Mouse (Mus musculus) thymus, adult 2 months (tissue): Measurements from ENCODE around the gene Phactr2. TPM values are rescaled to one million over a fixed set of nuclear protein-coding genes. Genes with fewer than 3 reads are reported as not detected.

ENCODE experiments used
- DNase-seq: peaks from one replicate; pipeline ENCODE4 v3.0.0; 2021
- H3K27ac ChIP-seq: fragments of 200-500 bp; 2 replicates; pipeline ENCODE4 v1.5.1; 2012; ENCODE audit warnings: low read length, control low read depth; ENCODE audit not compliant: control insufficient read depth, insufficient read depth
- H3K27me3 ChIP-seq: fragments of 200-500 bp; 2 replicates; pipeline ENCODE4 v1.6.1; 2012; ENCODE audit warnings: mild to moderate bottlenecking, low read length, moderate library complexity, mixed read lengths; ENCODE audit not compliant: control insufficient read depth, insufficient read depth
- H3K36me3 ChIP-seq: fragments of 200-500 bp; 2 replicates; pipeline ENCODE4 v1.6.1; 2012; ENCODE audit warnings: mild to moderate bottlenecking, low read length, moderate library complexity; ENCODE audit not compliant: control insufficient read depth, insufficient read depth
- H3K4me1 ChIP-seq: fragments of 200-500 bp; replicated peaks from 2 replicates; pipeline ENCODE4 v1.6.1; 2012; ENCODE audit warnings: low read length; ENCODE audit not compliant: control insufficient read depth, insufficient read depth
- H3K4me3 ChIP-seq: fragments of 200-500 bp; 2 replicates; pipeline ENCODE4 v1.5.1; 2012; ENCODE audit warnings: mild to moderate bottlenecking, low read length, control low read depth, moderate library complexity; ENCODE audit not compliant: control insufficient read depth, insufficient read depth
- CTCF ChIP-seq: fragments of 200-500 bp; IDR thresholded peaks from 2 replicates; pipeline ENCODE4 v1.5.1; 2012; ENCODE audit warnings: mild to moderate bottlenecking, control low read depth, low read length, moderate library complexity, borderline replicate concordance; ENCODE audit not compliant: control insufficient read depth, poor library complexity, insufficient read depth; ENCODE audit errors: extremely low read depth
- POLR2A ChIP-seq: fragments of 200-500 bp; IDR thresholded peaks from 2 replicates; pipeline ENCODE4 v1.6.1; 2012; ENCODE audit warnings: mild to moderate bottlenecking, low read length, control low read depth, moderate library complexity; ENCODE audit not compliant: control insufficient read depth, poor library complexity, insufficient read depth; ENCODE audit errors: extremely low read depth
- WGBS: fragments of 180-500 bp; shearing (Covaris S2); methylation state at CpG from one replicate; pipeline ENCODE4 v1.1.7; 2018; 5-methylcytosine and 5-hydroxymethylcytosine counted together
- polyA plus RNA-seq: library from polyadenylated mRNA; depleted of rRNA; stranded (reverse); fragments of >200 nt; gene quantifications from 2 replicates; pipeline ENCODE4 v1.2.3, GENCODE M21; 2012

Phactr2 gene
- polyA plus RNA-seq, 1 experiment = 3.7 TPM

GRCm38 (mm10) chr10:13415489-13416104, 58.6 kb downstream of the Phactr2 start:
- Histone ChIP-seq H3K27ac (no peak overlapping the region), H3K4me1 (no peaks in the 10 kb centered on the region), H3K4me3 (no peak overlapping the region), H3K36me3 (no peaks in the 10 kb centered on the region), H3K27me3 (no peaks in the 10 kb centered on the region)
- WGBS = 92% methylated on average over 8 of the region's 8 CpGs
- no peak for TF ChIP-seq CTCF
- no peak for TF ChIP-seq POLR2A
- DNase-seq = no peak

DNA sequence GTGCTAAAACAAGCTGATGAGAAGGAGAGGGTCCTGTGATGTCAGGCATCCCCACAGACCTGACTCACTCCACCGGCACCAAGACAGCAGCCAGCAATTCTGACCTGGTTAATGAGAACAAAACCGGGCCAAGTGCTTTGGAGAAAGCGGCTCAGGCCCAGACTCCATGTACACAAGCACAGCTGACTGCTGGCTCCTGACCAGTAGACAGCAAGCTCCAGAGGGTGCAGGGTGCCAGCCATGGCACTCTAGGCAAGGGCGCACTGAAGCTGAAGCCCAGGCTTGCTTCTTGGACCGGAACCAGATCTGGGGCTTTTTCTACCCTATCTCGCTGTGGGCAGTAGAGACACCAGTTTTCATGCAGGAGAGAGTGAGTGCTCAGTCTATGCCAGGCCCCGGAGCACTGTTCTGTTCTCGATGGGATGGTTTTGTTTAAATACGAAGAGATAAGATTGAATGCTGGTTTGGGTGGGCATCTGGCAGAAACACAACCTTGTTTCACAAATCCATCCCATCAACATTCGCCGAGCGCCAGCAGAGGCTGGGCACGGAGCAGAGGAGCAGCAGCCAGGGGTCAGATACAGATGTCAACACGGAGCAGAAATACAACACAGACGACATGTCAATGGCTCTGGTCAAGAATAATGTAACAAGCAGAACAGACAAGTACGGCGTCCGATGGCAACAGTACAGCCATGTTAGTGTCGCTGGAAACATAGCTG, 61.8 kb downstream of the Phactr2 start:
- DNase-seq = no peak
- TF ChIP-seq CTCF (no peak), POLR2A (no peak)
- H3K27ac ChIP-seq = no peak overlapping the region
- WGBS = 98% methylated on average over 19 of the region's 19 CpGs
- no peaks in the 10 kb centered on the region for H3K36me3 ChIP-seq
- H3K27me3 ChIP-seq = no peaks in the 10 kb centered on the region
- H3K4me3 ChIP-seq = no peak overlapping the region
- no peaks in the 10 kb centered on the region for H3K4me1 ChIP-seq

- no peaks in the 10 kb centered on the region for H3K27me3 ChIP-seq
- no peak overlapping the region for H3K4me3 ChIP-seq
- H3K27ac ChIP-seq = no peak overlapping the region
- TF ChIP-seq CTCF (no peak), POLR2A (no peak)
- no peaks in the 10 kb centered on the region for H3K36me3 ChIP-seq
- no peaks in the 10 kb centered on the region for H3K4me1 ChIP-seq
- WGBS = 94% methylated on average over 3 of the region's 3 CpGs
- no peak for DNase-seq
Measured at GRCm38 (mm10) chr10:13411056-13411455, 63.2 kb downstream of the Phactr2 start.

- H3K27ac ChIP-seq = no peak overlapping the region
- H3K36me3 ChIP-seq = no peaks in the 10 kb centered on the region
- no peaks in the 10 kb centered on the region for H3K27me3 ChIP-seq
- no peaks in the 10 kb centered on the region for H3K4me1 ChIP-seq
- 98% methylated on average over 1 of the region's 1 CpGs for WGBS
- no peak for TF ChIP-seq POLR2A
- no peak for TF ChIP-seq CTCF
- H3K4me3 ChIP-seq = no peak overlapping the region
- DNase-seq = no peak
Measured at GRCm38 (mm10) chr10:13401971-13402370, 72.2 kb downstream of the Phactr2 start.

DNA sequence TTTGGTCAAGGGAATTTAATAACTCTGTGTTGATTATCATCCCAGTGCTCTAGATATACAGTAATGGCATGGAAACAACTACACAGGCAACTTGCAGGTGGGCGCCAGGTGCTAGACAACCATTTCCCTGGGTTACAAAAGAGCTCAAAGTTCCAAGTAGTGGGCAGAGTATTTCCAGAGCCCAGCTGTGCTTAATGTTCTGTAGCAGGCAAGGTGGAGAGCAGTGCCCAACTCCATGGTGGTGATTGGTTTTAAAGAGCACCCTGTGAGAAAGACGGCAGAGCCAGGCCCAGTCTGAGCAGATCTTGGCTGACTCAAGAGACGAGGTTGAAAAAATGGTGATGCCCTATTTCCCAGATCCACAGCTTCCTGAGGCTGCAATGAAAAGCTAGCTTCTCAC, 78.5 kb downstream of the Phactr2 start:
- Histone ChIP-seq H3K27ac (no peak overlapping the region), H3K4me1 (no peaks in the 10 kb centered on the region), H3K36me3 (no peaks in the 10 kb centered on the region), H3K4me3 (no peak overlapping the region), H3K27me3 (no peaks in the 10 kb centered on the region)
- TF ChIP-seq POLR2A = no peak
- TF ChIP-seq CTCF = no peak
- no peak for DNase-seq
- 96% methylated on average over 3 of the region's 3 CpGs for WGBS

DNA sequence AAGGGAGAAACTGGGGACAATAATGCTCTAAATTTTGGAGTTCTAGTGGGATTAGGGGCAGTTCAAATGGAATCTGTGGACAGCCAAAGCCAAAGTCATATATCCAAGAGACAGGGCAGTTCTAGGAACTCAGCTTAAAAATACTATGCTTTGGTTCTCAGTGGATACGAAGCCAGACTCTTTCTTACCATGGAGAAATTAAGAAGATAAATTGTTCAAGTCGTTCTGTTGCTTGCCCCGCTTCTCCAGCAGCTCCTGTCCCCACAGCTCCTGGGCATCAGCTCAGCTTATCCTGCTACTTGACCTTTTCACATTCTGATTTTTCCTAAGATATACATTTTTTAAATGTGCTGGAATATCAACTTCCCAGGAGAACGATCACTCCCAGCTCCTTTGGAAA, 80.2 kb downstream of the Phactr2 start:
- Histone ChIP-seq H3K27ac (no peak overlapping the region), H3K27me3 (no peaks in the 10 kb centered on the region), H3K36me3 (no peaks in the 10 kb centered on the region), H3K4me3 (no peak overlapping the region), H3K4me1 (no peaks in the 10 kb centered on the region)
- WGBS = 94% methylated on average over 4 of the region's 4 CpGs
- DNase-seq = no peak
- TF ChIP-seq POLR2A (no peak), CTCF (no peak)
